Mouse (Mus musculus) midbrain, embryonic 15.5 days (tissue): ENCODE results near the gene Elobl. TPM values are rescaled to one million over a fixed set of nuclear protein-coding genes. Genes with fewer than 3 reads are reported as not detected.

Experiments used
- ATAC-seq: fragments of 200-750 bp; cut with Nextera tagmentation; replicated peaks from 2 replicates; pipeline ENCODE4 v1.8.0; 2017; ENCODE audit warnings: moderate TSS enrichment
- H3K27ac ChIP-seq: fragments of 300-500 bp; sonication (generic); 2 replicates; pipeline ENCODE4 v1.5.1; 2015; ENCODE audit warnings: mild to moderate bottlenecking, inconsistent platforms
- H3K27me3 ChIP-seq: fragments of 300-500 bp; sonication (generic); replicated peaks from 2 replicates; pipeline ENCODE4 v1.6.1; 2015; ENCODE audit warnings: inconsistent platforms
- H3K36me3 ChIP-seq: fragments of 300-500 bp; sonication (generic); replicated peaks from 2 replicates; pipeline ENCODE4 v1.6.1; 2015; ENCODE audit warnings: inconsistent platforms
- H3K4me1 ChIP-seq: fragments of 300-500 bp; sonication (generic); 2 replicates; pipeline ENCODE4 v1.6.1; 2015; ENCODE audit warnings: inconsistent platforms
- H3K4me2 ChIP-seq: fragments of 300-500 bp; sonication (generic); 2 replicates; pipeline ENCODE4 v1.6.1; 2015; ENCODE audit warnings: inconsistent platforms, mild to moderate bottlenecking, moderate library complexity
- H3K4me3 ChIP-seq: fragments of 300-500 bp; sonication (generic); 2 replicates; pipeline ENCODE4 v1.5.1; 2015; ENCODE audit warnings: mild to moderate bottlenecking, inconsistent platforms
- H3K9ac ChIP-seq: fragments of 300-500 bp; sonication (generic); 2 replicates; pipeline ENCODE4 v1.6.1; 2015; ENCODE audit warnings: mild to moderate bottlenecking, inconsistent platforms
- H3K9me3 ChIP-seq: fragments of 300-500 bp; sonication (generic); 2 replicates; pipeline ENCODE4 v1.6.1; 2016; ENCODE audit warnings: inconsistent platforms
- WGBS: fragments of 180-500 bp; shearing (Covaris S2); methylation state at CpG from one replicate; pipeline ENCODE4 v1.1.7; 2015; ENCODE audit warnings: mixed read lengths; 5-methylcytosine and 5-hydroxymethylcytosine counted together
- polyA plus RNA-seq: library from polyadenylated mRNA; unstranded; fragments of >200 nt; fragmentation: Nextera tagmentation; extraction: Ambion mirVana; gene quantifications from 2 replicates; pipeline ENCODE4 v1.2.1, GENCODE M21; 2015

Elobl gene
- polyA plus RNA-seq, 1 experiment from 2014 or later, result not detected

GRCm38 (mm10) chr11:88950640-88951250 is 16.0 kb downstream of the Elobl start:
- no peak for ATAC-seq
- Histone ChIP-seq H3K4me3 (no peak overlapping the region), H3K36me3 (no peaks in the 10 kb centered on the region), H3K9ac (no peak overlapping the region), H3K27ac (no peak overlapping the region), H3K4me1 (peaks cover 13% of the 10 kb centered on the region; the same call in 1 of the 2 replicates), H3K27me3 (no peaks in the 10 kb centered on the region), H3K9me3 (no peaks in the 10 kb centered on the region), H3K4me2 (no peak overlapping the region)
- WGBS, result 91% methylated on average over 13 of the region's 13 CpGs

GRCm38 (mm10) chr11:88949802-88950639 is 16.7 kb downstream of the Elobl start:
- no peak for ATAC-seq
- no peak overlapping the region for H3K4me3 ChIP-seq
- H3K36me3 ChIP-seq, result no peaks in the 10 kb centered on the region
- peaks cover 10% of the 10 kb centered on the region; the same call in 1 of the 2 replicates for H3K4me1 ChIP-seq
- WGBS, result 90% methylated on average over 8 of the region's 8 CpGs
- no peaks in the 10 kb centered on the region for H3K27me3 ChIP-seq
- H3K4me2 ChIP-seq, result no peak overlapping the region
- H3K9ac ChIP-seq, result no peak overlapping the region
- H3K27ac ChIP-seq, result no peak overlapping the region
- no peaks in the 10 kb centered on the region for H3K9me3 ChIP-seq

GRCm38 (mm10) chr11:88948896-88949295 is 17.8 kb downstream of the Elobl start:
- 81% methylated on average over 8 of the region's 8 CpGs for WGBS
- peaks cover 4% of the 10 kb centered on the region; the same call in 1 of the 2 replicates for H3K36me3 ChIP-seq
- ATAC-seq, result no peak
- H3K4me1 ChIP-seq, result peaks cover 4% of the 10 kb centered on the region; the same call in 1 of the 2 replicates
- H3K9me3 ChIP-seq, result no peaks in the 10 kb centered on the region
- no peak overlapping the region for H3K27ac ChIP-seq
- no peaks in the 10 kb centered on the region for H3K27me3 ChIP-seq
- H3K9ac ChIP-seq, result no peak overlapping the region
- H3K4me3 ChIP-seq, result no peak overlapping the region
- H3K4me2 ChIP-seq, result no peak overlapping the region

GRCm38 (mm10) chr11:88945971-88946585 is 20.7 kb downstream of the Elobl start:
- H3K36me3 ChIP-seq, result peaks cover 4% of the 10 kb centered on the region; the same call in 1 of the 2 replicates
- no peak overlapping the region for H3K27ac ChIP-seq
- 71% methylated on average over 8 of the region's 8 CpGs for WGBS
- H3K27me3 ChIP-seq, result no peaks in the 10 kb centered on the region
- no peak overlapping the region for H3K4me3 ChIP-seq
- H3K4me1 ChIP-seq, result no peaks in the 10 kb centered on the region
- H3K4me2 ChIP-seq, result no peak overlapping the region
- ATAC-seq, result no peak
- no peaks in the 10 kb centered on the region for H3K9me3 ChIP-seq
- no peak overlapping the region for H3K9ac ChIP-seq

GRCm38 (mm10) chr11:88941489-88941888 is 25.2 kb downstream of the Elobl start:
- no peak overlapping the region for H3K9ac ChIP-seq
- 84% methylated on average over 12 of the region's 12 CpGs for WGBS
- H3K27me3 ChIP-seq, result no peaks in the 10 kb centered on the region
- no peak overlapping the region for H3K4me3 ChIP-seq
- peaks cover 4% of the 10 kb centered on the region; the same call in 1 of the 2 replicates for H3K36me3 ChIP-seq
- H3K4me2 ChIP-seq, result no peak overlapping the region
- ATAC-seq, result no peak
- no peaks in the 10 kb centered on the region for H3K4me1 ChIP-seq
- H3K27ac ChIP-seq, result no peak overlapping the region
- H3K9me3 ChIP-seq, result no peaks in the 10 kb centered on the region

GRCm38 (mm10) chr11:88939634-88940033 is 27.1 kb downstream of the Elobl start:
- WGBS, result 93% methylated on average over 4 of the region's 4 CpGs
- no peaks in the 10 kb centered on the region for H3K27me3 ChIP-seq
- no peaks in the 10 kb centered on the region for H3K4me1 ChIP-seq
- no peak overlapping the region for H3K9ac ChIP-seq
- no peak overlapping the region for H3K4me2 ChIP-seq
- peaks cover 4% of the 10 kb centered on the region; the same call in 1 of the 2 replicates for H3K36me3 ChIP-seq
- H3K4me3 ChIP-seq, result no peak overlapping the region
- ATAC-seq, result no peak
- no peaks in the 10 kb centered on the region for H3K9me3 ChIP-seq
- H3K27ac ChIP-seq, result no peak overlapping the region

GRCm38 (mm10) chr11:88938770-88939169 is 28.0 kb downstream of the Elobl start:
- H3K36me3 ChIP-seq, result no peaks in the 10 kb centered on the region; the same call in 1 of the 2 replicates
- H3K4me2 ChIP-seq, result no peak overlapping the region
- 97% methylated on average over 2 of the region's 2 CpGs for WGBS
- H3K4me1 ChIP-seq, result no peaks in the 10 kb centered on the region
- no peak for ATAC-seq
- no peaks in the 10 kb centered on the region for H3K9me3 ChIP-seq
- no peak overlapping the region for H3K9ac ChIP-seq
- no peak overlapping the region for H3K4me3 ChIP-seq
- no peaks in the 10 kb centered on the region for H3K27me3 ChIP-seq
- no peak overlapping the region for H3K27ac ChIP-seq

- 92% methylated on average over 2 of the region's 2 CpGs for WGBS
- Histone ChIP-seq H3K4me3 (no peak overlapping the region), H3K9ac (no peak overlapping the region), H3K9me3 (no peaks in the 10 kb centered on the region), H3K4me1 (no peaks in the 10 kb centered on the region), H3K36me3 (no peaks in the 10 kb centered on the region; the same call in 1 of the 2 replicates), H3K4me2 (no peak overlapping the region), H3K27ac (no peak overlapping the region), H3K27me3 (no peaks in the 10 kb centered on the region)
- ATAC-seq, result no peak
Observed at GRCm38 (mm10) chr11:88937886-88938285, 28.8 kb downstream of the Elobl start.

GRCm38 (mm10) chr11:88934089-88935000 is 32.4 kb downstream of the Elobl start:
- no peaks in the 10 kb centered on the region; the same call in 1 of the 2 replicates for H3K36me3 ChIP-seq
- no peak for ATAC-seq
- no peak overlapping the region for H3K4me3 ChIP-seq
- no peak overlapping the region for H3K9ac ChIP-seq
- H3K4me2 ChIP-seq, result no peak overlapping the region
- no peaks in the 10 kb centered on the region for H3K4me1 ChIP-seq
- H3K27ac ChIP-seq, result no peak overlapping the region
- whole genome bisulfite sequencing, result 95% methylated on average over 19 of the region's 19 CpGs
- no peaks in the 10 kb centered on the region for H3K9me3 ChIP-seq
- H3K27me3 ChIP-seq, result no peaks in the 10 kb centered on the region

GRCm38 (mm10) chr11:88933030-88933429 is 33.7 kb downstream of the Elobl start:
- Histone ChIP-seq H3K9me3 (no peaks in the 10 kb centered on the region), H3K4me3 (no peak overlapping the region), H3K27me3 (no peaks in the 10 kb centered on the region), H3K4me1 (no peaks in the 10 kb centered on the region), H3K9ac (no peak overlapping the region), H3K27ac (no peak overlapping the region), H3K4me2 (no peak overlapping the region), H3K36me3 (peaks cover 8% of the 10 kb centered on the region; the same call in 1 of the 2 replicates)
- 92% methylated on average over 9 of the region's 9 CpGs for WGBS
- ATAC-seq, result no peak

- H3K4me3 ChIP-seq, result no peak overlapping the region
- H3K4me2 ChIP-seq, result no peak overlapping the region
- no peaks in the 10 kb centered on the region for H3K4me1 ChIP-seq
- no peaks in the 10 kb centered on the region for H3K27me3 ChIP-seq
- 80% methylated on average over 14 of the region's 14 CpGs for WGBS
- no peak overlapping the region for H3K9ac ChIP-seq
- H3K27ac ChIP-seq, result no peak overlapping the region
- no peaks in the 10 kb centered on the region for H3K9me3 ChIP-seq
- peaks cover 9% of the 10 kb centered on the region; the same call in 1 of the 2 replicates for H3K36me3 ChIP-seq
- ATAC-seq, result no peak
Observed at GRCm38 (mm10) chr11:88931692-88932530, 34.8 kb downstream of the Elobl start.
